Comparison of ENCODE assay signal across 20 mouse cellular contexts in genomic region chrX:157754559-157754958, GRCm38 (mm10). TPM values are rescaled to one million over a fixed set of nuclear protein-coding genes. Genes with fewer than 3 reads are reported as not detected.
"Had no signal": no experiment of that assay in that cellular context is flagged by ENCODE, and none has a peak within 500 bp of the region (broad histone marks: within the 10 kb centered on the region; RNA-seq: fewer than 3 reads in every experiment).

No protein-coding gene starts in this region.

- H3K9me3 ChIP-seq: midbrain, embryonic 13.5 days; neural tube, embryonic 13.5 days; neural tube, embryonic 15.5 days had no signal

- DNase-seq: lung, adult 18-20 months; lung, embryonic 14.5 days; lung, postnatal 10 days; lung, postnatal 4 days; retina, postnatal 1 day; right cerebral cortex, adult 18-20 months; right cerebral cortex, postnatal 25 days; right cerebral cortex, postnatal 4 days; spleen, adult 18-20 months; thymus, adult 18-20 months; thymus, postnatal 14 days; thymus, postnatal 36 days had no signal

- H3K9ac ChIP-seq: lung, embryonic 14.5 days; midbrain, embryonic 13.5 days; neural tube, embryonic 13.5 days; neural tube, embryonic 15.5 days had no signal

- H3K36me3 ChIP-seq: midbrain, embryonic 13.5 days; neural tube, embryonic 13.5 days; neural tube, embryonic 15.5 days had no signal

- H3K4me3 ChIP-seq: midbrain, embryonic 13.5 days; myocyte; neural tube, embryonic 13.5 days; neural tube, embryonic 15.5 days had no signal

- H3K27me3 ChIP-seq: neural tube, embryonic 13.5 days; neural tube, embryonic 15.5 days had no signal

- H3K27ac ChIP-seq: midbrain, embryonic 13.5 days; neural tube, embryonic 13.5 days; neural tube, embryonic 15.5 days had no signal

- H3K4me2 ChIP-seq: lung, embryonic 14.5 days; midbrain, embryonic 11.5 days; midbrain, embryonic 13.5 days; neural tube, embryonic 13.5 days; neural tube, embryonic 15.5 days had no signal

- H3K4me1 ChIP-seq: midbrain, embryonic 13.5 days; neural tube, embryonic 13.5 days; neural tube, embryonic 15.5 days had no signal

RNA-seq across cellular contexts. Expression of gene Smpx, which starts 55.8 kb away (rescaled TPM):
- total RNA-seq: megakaryocyte, adult 5-6 weeks; megakaryocyte-erythroid progenitor cell, adult 5-6 weeks had no signal
- polyA plus RNA-seq: midbrain, embryonic 11.5 days; midbrain, embryonic 13.5 days; midbrain, embryonic 16.5 days had no signal
